ENCODE assay signal across 8 mouse cellular contexts in the genomic region with DNA sequence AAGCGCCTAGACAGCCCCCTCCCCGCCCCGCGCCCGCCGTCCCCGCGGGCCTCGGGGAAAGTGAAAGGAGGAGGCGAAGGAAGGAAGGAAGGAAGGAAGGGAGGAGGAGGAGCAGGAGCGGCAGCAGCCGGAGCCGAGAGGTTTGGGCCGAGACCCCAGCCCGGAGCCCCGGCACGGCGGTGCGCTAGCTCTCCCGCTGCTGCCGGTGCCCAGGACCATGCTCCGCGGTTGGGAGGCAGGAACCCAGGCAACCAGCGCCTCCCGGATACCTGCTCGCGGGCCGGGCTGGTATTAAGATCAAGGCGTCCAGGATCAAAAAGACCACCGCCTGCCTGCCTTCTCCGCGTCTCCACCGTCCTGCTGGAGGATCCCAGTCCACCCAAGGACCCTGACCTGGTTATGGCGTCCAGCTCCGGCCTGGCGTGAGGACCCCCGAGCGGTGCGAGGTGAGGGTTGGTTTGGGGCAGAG. TPM values are rescaled to one million over a fixed set of nuclear protein-coding genes. Genes with fewer than 3 reads are reported as not detected.
DNase-seq lines count a peak whose midpoint lies in the region; ATAC-seq and TF ChIP-seq lines count a peak whose summit lies in the region.

No protein-coding gene starts in this region.

- no peak for ATAC-seq in intestine, embryonic 15.5 days
- no peak for ATAC-seq in midbrain, embryonic 12.5 days (ENCODE audit: low FRiP score, low read depth)

- under 1% methylated on average over 37 of the region's 39 CpGs for WGBS in spleen, adult 2 months
- WGBS in intestine, embryonic 15.5 days = 0% methylated on average over 35 of the region's 39 CpGs
- under 1% methylated on average over 35 of the region's 39 CpGs for WGBS in midbrain, embryonic 12.5 days

- no peaks in the 10 kb centered on the region for H3K9me3 ChIP-seq in intestine, embryonic 15.5 days
- no peaks in the 10 kb centered on the region for H3K9me3 ChIP-seq in midbrain, embryonic 12.5 days

- peak overlapping the region; percentile 94 for H3K4me3 ChIP-seq in spleen, adult 2 months (ENCODE audit: extremely low read depth, insufficient read depth, insufficient read length)
- H3K4me3 ChIP-seq in intestine, embryonic 15.5 days (replicated peaks) = peak overlapping the region; percentile 95
- peak overlapping the region; percentile 98 for H3K4me3 ChIP-seq in midbrain, embryonic 12.5 days

- TF ChIP-seq POLR2A in spleen, adult 2 months (IDR thresholded peaks at IDR 0.05; ENCODE audit: low read depth, low read length) = no peak

- H3K27me3 ChIP-seq in spleen, adult 2 months (ENCODE audit: control insufficient read depth, insufficient read depth, low read length) = 0 out of 2 replicates have a peak, but pooled peaks cover 1% of the 10 kb centered on the region
- no peaks in the 10 kb centered on the region for H3K27me3 ChIP-seq in intestine, embryonic 15.5 days (replicated peaks)
- peaks cover 7% of the 10 kb centered on the region for H3K27me3 ChIP-seq in midbrain, embryonic 12.5 days

- H3K36me3 ChIP-seq in spleen, adult 2 months (ENCODE audit: control insufficient read depth, insufficient read depth, low read length) = no peaks in the 10 kb centered on the region
- H3K36me3 ChIP-seq in intestine, embryonic 15.5 days = no peaks in the 10 kb centered on the region
- H3K36me3 ChIP-seq in midbrain, embryonic 12.5 days = no peaks in the 10 kb centered on the region

- peaks cover 29% of the 10 kb centered on the region for H3K4me1 ChIP-seq in spleen, adult 2 months (ENCODE audit: control insufficient read depth, insufficient read depth, insufficient read length)
- H3K4me1 ChIP-seq in intestine, embryonic 15.5 days (replicated peaks) = peaks cover 60% of the 10 kb centered on the region
- peaks cover 64% of the 10 kb centered on the region for H3K4me1 ChIP-seq in midbrain, embryonic 12.5 days

- TF ChIP-seq CTCF in spleen, adult 2 months (IDR thresholded peaks at IDR 0.05; ENCODE audit: extremely low read depth, insufficient read depth, insufficient read length, insufficient replicate concordance) = no peak

- peak; percentile 54 for DNase-seq in adrenal gland, postnatal 14 days
- no peak for DNase-seq in adrenal gland, adult 2 months
- peak in 1 of 2 experiments; percentile 30 for DNase-seq in spleen, adult 2 months (ENCODE audit: low read depth in 1 of 2, low spot score in 2 of 2)
- no peak for DNase-seq in spleen, postnatal 10 days (ENCODE audit: low spot score in 2 of 2)
- no peak for DNase-seq in left cerebral cortex, postnatal 4 days
- no peak for DNase-seq in layer of hippocampus, postnatal 14 days (ENCODE audit: low spot score in 2 of 2)

- H3K27ac ChIP-seq in spleen, adult 2 months (ENCODE audit: insufficient read depth, low read length) = peak overlapping the region; percentile 93
- peak overlapping the region; percentile 98 for H3K27ac ChIP-seq in intestine, embryonic 15.5 days
- peak overlapping the region; percentile 98 for H3K27ac ChIP-seq in midbrain, embryonic 12.5 days (replicated peaks)

- H3K9ac ChIP-seq in intestine, embryonic 15.5 days = peak overlapping the region; percentile 93
- H3K9ac ChIP-seq in midbrain, embryonic 12.5 days (replicated peaks) = peak overlapping the region; percentile 98

- intact Hi-C loops in left cerebral cortex, postnatal 4 days (cut with DNase I) = no loop called here

- peak overlapping the region; percentile 86 for H3K4me2 ChIP-seq in intestine, embryonic 15.5 days (replicated peaks)
- peak overlapping the region; percentile 87 for H3K4me2 ChIP-seq in midbrain, embryonic 12.5 days (replicated peaks)

RNA-seq across cellular contexts. Expression of a gene that starts 0.5 kb away (rescaled TPM):
- total RNA-seq in adrenal gland, postnatal 14 days (2021) = 59.3 and 61.7 TPM in 2 replicates
- 10 to 100 TPM; 41.9 to 61.1 TPM for total RNA-seq in adrenal gland, adult 2 months (2021)
- polyA plus RNA-seq in adrenal gland, adult 2 months (2012; rRNA removed) = 62.7 and 64.5 TPM in 2 replicates
- 42.2 and 50.3 TPM in 2 replicates for polyA plus RNA-seq in spleen, adult 2 months (2012; rRNA removed)
- polyA plus RNA-seq in intestine, embryonic 15.5 days (2015; fragmentation: Nextera tagmentation; extraction: Ambion mirVana) = 7.5 and 7.8 TPM in 2 replicates
- 10.2 and 10.4 TPM in 2 replicates for polyA plus RNA-seq in midbrain, embryonic 12.5 days (2016; fragmentation: Nextera tagmentation; extraction: Ambion mirVana)
- 100 to 1,000 TPM; 109 to 113 TPM for total RNA-seq in left cerebral cortex, postnatal 4 days (2021)
- total RNA-seq in layer of hippocampus, postnatal 14 days (2021) = 10 to 100 TPM; 76.1 to 76.3 TPM

RNA-seq across cellular contexts. Expression of a gene that starts 28.3 kb away (rescaled TPM):
- total RNA-seq in adrenal gland, postnatal 14 days (2021) = not detected in 2 replicates
- total RNA-seq in adrenal gland, adult 2 months (2021) = not detected
- polyA plus RNA-seq in adrenal gland, adult 2 months (2012; rRNA removed) = not detected in 2 replicates
- polyA plus RNA-seq in spleen, adult 2 months (2012; rRNA removed) = not detected in 2 replicates
- 1.2 TPM in 2 replicates for polyA plus RNA-seq in intestine, embryonic 15.5 days (2015; fragmentation: Nextera tagmentation; extraction: Ambion mirVana)
- not detected in 2 replicates for polyA plus RNA-seq in midbrain, embryonic 12.5 days (2016; fragmentation: Nextera tagmentation; extraction: Ambion mirVana)
- not detected for total RNA-seq in left cerebral cortex, postnatal 4 days (2021)
- not detected for total RNA-seq in layer of hippocampus, postnatal 14 days (2021)

RNA-seq across cellular contexts. Expression of a gene that starts 42.1 kb away (rescaled TPM):
- not detected in 2 replicates for total RNA-seq in adrenal gland, postnatal 14 days (2021)
- not detected for total RNA-seq in adrenal gland, adult 2 months (2021)
- not detected in 2 replicates for polyA plus RNA-seq in adrenal gland, adult 2 months (2012; rRNA removed)
- 0.09 and 0.15 TPM in 2 replicates for polyA plus RNA-seq in spleen, adult 2 months (2012; rRNA removed)
- polyA plus RNA-seq in intestine, embryonic 15.5 days (2015; fragmentation: Nextera tagmentation; extraction: Ambion mirVana) = not detected in 2 replicates
- not detected in 2 replicates for polyA plus RNA-seq in midbrain, embryonic 12.5 days (2016; fragmentation: Nextera tagmentation; extraction: Ambion mirVana)
- not detected for total RNA-seq in left cerebral cortex, postnatal 4 days (2021)
- not detected for total RNA-seq in layer of hippocampus, postnatal 14 days (2021)
